Mouse (Mus musculus): Measurements from ENCODE around the gene Scn5a. TPM values are rescaled to one million over a fixed set of nuclear protein-coding genes. Genes with fewer than 3 reads are reported as not detected.

The Scn5a gene
- polyA plus RNA-seq (2015; fragmentation: Nextera tagmentation; extraction: Ambion mirVana): 0.06 and 0.08 TPM in 2 replicates

DNA sequence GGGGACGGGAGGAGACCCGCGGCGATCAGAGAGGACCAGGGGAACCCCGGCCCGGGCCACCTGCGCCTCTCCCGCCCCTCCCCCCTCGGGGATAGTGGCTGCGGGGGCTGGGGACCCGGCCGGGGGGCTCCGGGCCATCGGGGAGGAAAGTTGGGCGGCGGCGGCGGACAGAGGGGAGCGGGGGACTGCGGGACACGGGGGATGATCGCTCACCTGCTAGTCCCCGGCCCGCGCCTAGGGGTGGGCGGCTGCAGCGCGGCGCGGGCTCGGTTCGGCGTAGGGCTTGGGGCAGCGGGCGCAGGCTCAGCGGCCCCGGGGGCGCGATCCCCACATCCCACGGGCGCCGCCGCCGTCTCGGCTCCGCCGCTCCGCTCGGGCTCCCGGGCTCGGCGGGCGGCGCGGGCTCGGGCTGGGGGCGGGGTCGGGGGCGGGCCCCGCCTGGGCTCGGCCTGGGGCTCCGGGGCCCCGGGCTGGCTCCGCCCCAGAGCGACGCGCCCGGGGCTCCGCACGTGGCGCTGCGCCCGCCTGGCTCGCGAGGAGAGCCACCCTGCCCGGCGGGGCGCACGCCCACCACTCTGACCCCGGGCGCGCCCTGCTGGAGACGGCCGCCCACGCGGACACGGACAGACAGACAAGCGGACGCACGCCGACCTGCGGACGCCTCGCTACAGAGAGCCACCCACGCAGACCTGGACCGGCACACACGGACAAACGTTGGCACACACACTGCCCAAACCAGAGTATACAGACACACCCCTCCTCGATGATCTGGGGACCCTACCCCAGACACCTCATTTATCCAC lies at the start of gene Scn5a:
Scn5a (minus strand) TSS at position 381 of the 803 bp plus-strand sequence.

GRCm38 (mm10) chr9:119444738-119445429 lies 133.9 kb downstream of the Scn5a start, which contains the start of gene Exog:
Exog (plus strand) TSS chr9:119444943.

Other genes with a start within 250 kb of the Scn5a start
- gene Acaa1a, start 239.3 kb downstream of the Scn5a start, polyA plus RNA-seq (2015; fragmentation: Nextera tagmentation; extraction: Ambion mirVana): 31.2 and 40.4 TPM in 2 replicates
- gene Myd88, start 237.6 kb downstream of the Scn5a start, polyA plus RNA-seq (2015; fragmentation: Nextera tagmentation; extraction: Ambion mirVana): 33.6 and 36.9 TPM in 2 replicates
- 1.3 and 2.3 TPM in 2 replicates for gene Xylb, start 221.6 kb downstream of the Scn5a start, polyA plus RNA-seq (2015; fragmentation: Nextera tagmentation; extraction: Ambion mirVana)
- gene Slc22a14, start 213.5 kb downstream of the Scn5a start, polyA plus RNA-seq (2015; fragmentation: Nextera tagmentation; extraction: Ambion mirVana): 0.08 and 0.16 TPM in 2 replicates
- 3.8 and 4.3 TPM in 2 replicates for gene Acvr2b, start 176.9 kb downstream of the Scn5a start, polyA plus RNA-seq (2015; fragmentation: Nextera tagmentation; extraction: Ambion mirVana)
- gene Exog, start 134.1 kb downstream of the Scn5a start, polyA plus RNA-seq (2015; fragmentation: Nextera tagmentation; extraction: Ambion mirVana): 6.6 and 7.0 TPM in 2 replicates
- 0.04 TPM in 1 of 2 replicates, not detected in the other for gene Scn10a, start 140.3 kb upstream of the Scn5a start, polyA plus RNA-seq (2015; fragmentation: Nextera tagmentation; extraction: Ambion mirVana)
- 0.02 and 0.04 TPM in 2 replicates for gene Scn11a, start 246.4 kb upstream of the Scn5a start, polyA plus RNA-seq (2015; fragmentation: Nextera tagmentation; extraction: Ambion mirVana)

Measured in spleen, postnatal 0 days (tissue).